Mouse (Mus musculus) monocyte, adult 2 months (primary cell): ENCODE data around the gene Olfr279.

Experiments
- DNase-seq, 2 experiments: peaks; one replicate each; pipeline ENCODE4 v3.0.0; 2022; ENCODE audit warnings: low spot score in 2 of 2, low read depth in 1 of 2

The Olfr279 gene

DNA sequence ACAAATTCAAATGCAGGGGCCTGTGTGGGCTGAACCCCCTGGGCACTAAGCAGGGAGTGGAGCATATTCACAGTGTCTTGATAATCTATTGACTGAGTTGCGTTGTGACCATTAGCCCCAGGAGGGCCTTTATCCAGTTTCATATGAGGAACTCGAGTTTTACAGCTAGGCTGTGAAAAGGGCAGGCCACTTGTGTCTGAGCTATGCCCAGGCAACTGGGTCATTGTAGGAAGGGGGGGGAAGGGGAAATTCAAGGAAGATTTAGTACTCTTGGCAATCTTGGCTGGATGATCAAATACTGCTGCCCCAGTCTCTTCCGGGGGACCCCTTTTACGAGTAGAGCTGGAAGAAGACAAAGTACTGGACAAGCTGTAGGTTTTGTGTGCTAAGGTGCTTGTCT lies 51.1 kb downstream of the Olfr279 start:
- DNase-seq = no peak

DNA sequence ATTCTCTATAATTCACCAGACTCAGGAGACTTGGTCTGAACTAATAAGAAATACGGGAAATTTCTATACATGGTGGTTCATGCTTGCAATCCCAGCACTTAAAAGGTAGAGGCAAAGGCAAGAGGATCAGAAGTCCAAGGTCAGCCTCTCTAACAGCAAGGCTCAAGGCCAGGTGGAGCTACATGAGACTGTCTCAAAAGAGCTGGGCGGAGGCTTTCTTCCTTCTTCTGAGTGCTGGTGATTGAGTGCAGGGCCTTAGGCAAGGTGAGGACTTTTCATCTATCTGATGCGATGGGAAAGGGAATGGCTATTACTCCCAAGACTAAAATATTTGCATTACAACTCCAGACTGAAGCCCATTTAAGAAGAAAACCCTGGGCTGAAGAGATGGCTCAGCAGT lies 52.9 kb downstream of the Olfr279 start:
- DNase-seq = no peak

- no peak for DNase-seq
Observed at GRCm38 (mm10) chr15:98546843-98547242, 54.6 kb downstream of the Olfr279 start.
